Mouse (Mus musculus) left cerebral cortex, adult 9 months (tissue): Measurements from ENCODE around the gene Atg14.

ENCODE experiments used
- DNase-seq, 2 experiments: peaks; one replicate each; pipeline ENCODE4 v3.0.0; 2022; ENCODE audit warnings: low spot score in 2 of 2

Gene Atg14

DNA sequence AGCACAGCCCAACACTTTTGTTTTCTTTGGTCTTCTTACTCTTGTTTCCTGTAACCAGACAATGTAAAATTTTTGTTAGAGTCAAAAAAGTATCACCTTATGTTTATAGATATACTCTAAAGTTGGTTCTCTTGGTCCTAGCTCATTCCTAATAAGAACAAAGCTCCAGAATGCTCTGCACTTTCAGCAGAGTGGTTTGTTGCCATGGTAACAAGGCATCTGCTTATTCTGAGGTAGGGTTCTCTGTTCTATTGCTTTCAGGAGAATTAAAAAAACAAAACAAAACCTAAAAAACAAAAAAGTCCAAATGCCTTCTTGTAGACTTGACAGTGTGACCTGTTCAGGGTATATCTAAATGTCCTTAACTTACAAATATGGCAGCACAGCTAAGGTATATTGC lies 62.4 kb downstream of the Atg14 start:
- DNase-seq, result no peak

DNA sequence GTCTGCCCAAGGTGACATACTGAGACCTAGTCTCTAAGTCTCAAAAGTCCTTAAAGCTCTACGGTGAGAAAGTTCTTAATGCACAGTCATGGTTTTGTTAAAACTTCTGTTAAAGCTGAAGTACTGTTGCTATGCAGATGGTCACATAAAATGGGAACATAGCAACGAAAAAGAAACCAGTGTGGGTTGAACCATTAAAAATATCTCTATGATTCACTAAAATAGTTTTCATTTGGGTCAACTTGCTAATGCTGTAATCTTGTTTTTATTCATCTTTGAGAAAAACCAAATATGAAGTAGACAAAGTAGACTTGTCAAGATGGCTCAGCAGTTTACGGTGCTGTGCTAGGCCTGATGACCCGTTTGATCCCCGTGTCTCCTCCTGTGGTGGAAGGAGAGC lies 63.8 kb downstream of the Atg14 start:
- peak in 1 of 2 experiments; percentile 32 for DNase-seq

GRCm38 (mm10) chr14:47504036-47504435 lies 66.4 kb downstream of the Atg14 start:
- DNase-seq, result no peak

- no peak for DNase-seq
Measured at GRCm38 (mm10) chr14:47498632-47499031, 71.8 kb downstream of the Atg14 start.

GRCm38 (mm10) chr14:47497166-47497565 lies 73.3 kb downstream of the Atg14 start:
- no peak for DNase-seq

DNA sequence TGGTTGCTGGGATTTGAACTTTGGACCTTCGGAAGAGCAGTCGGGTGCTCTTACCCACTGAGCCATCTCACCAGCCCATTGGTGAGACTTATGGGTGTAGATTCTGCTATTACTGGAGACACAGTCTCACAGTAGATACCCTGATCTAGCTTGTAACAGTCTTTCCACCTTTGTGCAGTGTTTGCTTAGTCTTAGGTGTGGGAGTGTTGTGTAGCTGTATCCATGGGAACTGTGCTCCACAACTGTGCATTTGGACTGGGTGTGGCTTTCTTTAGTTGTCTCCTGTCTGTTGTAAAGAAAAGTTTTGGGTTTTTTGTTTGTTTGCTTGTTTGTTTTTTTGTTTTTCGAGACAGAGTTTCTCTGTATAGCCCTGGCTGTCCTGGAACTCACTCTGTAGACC lies 74.5 kb downstream of the Atg14 start:
- no peak for DNase-seq

GRCm38 (mm10) chr14:47493592-47494361 lies 76.7 kb downstream of the Atg14 start:
- no peak for DNase-seq
